Mouse (Mus musculus) kidney, postnatal 0 days (tissue): Measurements from ENCODE around the gene Top2b. TPM values are rescaled to one million over a fixed set of nuclear protein-coding genes. Genes with fewer than 3 reads are reported as not detected.
A peak's percentile ranks its signal among the peaks of the same experiment; 100 is the strongest.

Source experiments
- ATAC-seq: fragments of 200-750 bp; cut with Nextera tagmentation; replicated peaks from 2 replicates; pipeline ENCODE4 v1.8.0; 2017; ENCODE audit warnings: low read depth, moderate number of reproducible peaks, moderate TSS enrichment, moderate library complexity; ENCODE audit not compliant: low FRiP score
- DNase-seq: peaks from one replicate; pipeline ENCODE4 v3.0.0-alpha.2; 2016; ENCODE audit warnings: low spot score
- H3K27ac ChIP-seq: fragments of 300-500 bp; sonication (generic); 2 replicates; pipeline ENCODE4 v1.5.1; 2014; ENCODE audit warnings: mild to moderate bottlenecking
- H3K27me3 ChIP-seq: fragments of 300-500 bp; sonication (generic); 2 replicates; pipeline ENCODE4 v1.6.1; 2014; ENCODE audit warnings: low read length, mixed read lengths; ENCODE audit not compliant: insufficient read depth
- H3K36me3 ChIP-seq: fragments of 300-500 bp; sonication (generic); 2 replicates; pipeline ENCODE4 v1.6.1; 2014; ENCODE audit warnings: low read length, mixed read lengths; ENCODE audit not compliant: insufficient read depth
- H3K4me1 ChIP-seq: fragments of 300-500 bp; sonication (generic); replicated peaks from 2 replicates; pipeline ENCODE4 v1.6.1; 2014; ENCODE audit warnings: antibody characterized with exemption, low read length, mixed read lengths; ENCODE audit not compliant: insufficient read depth
- H3K4me2 ChIP-seq: fragments of 300-500 bp; sonication (generic); 2 replicates; pipeline ENCODE4 v1.6.1; 2014; ENCODE audit warnings: mild to moderate bottlenecking, low read length, moderate library complexity, mixed read lengths
- H3K4me3 ChIP-seq: fragments of 300-500 bp; sonication (generic); replicated peaks from 2 replicates; pipeline ENCODE4 v1.5.1; 2014; ENCODE audit warnings: low read depth, low read length
- H3K9ac ChIP-seq: fragments of 300-500 bp; sonication (generic); 2 replicates; pipeline ENCODE4 v1.6.1; 2014; ENCODE audit warnings: low read depth, low read length
- H3K9me3 ChIP-seq: fragments of 300-500 bp; sonication (generic); replicated peaks from 2 replicates; pipeline ENCODE4 v1.6.1; 2016; ENCODE audit warnings: low read length, inconsistent platforms, mixed read lengths
- CTCF ChIP-seq: IDR thresholded peaks from 2 replicates; pipeline ENCODE4 v1.5.1; 2016; ENCODE audit warnings: antibody characterized with exemption, low read depth, mild to moderate bottlenecking, moderate library complexity
- WGBS: fragments of 180-500 bp; shearing (Covaris S2); extraction: QIAGEN DNeasy Blood & Tissue Kit; methylation state at CpG from one replicate; pipeline ENCODE4 v1.1.7; 2014; 5-methylcytosine and 5-hydroxymethylcytosine counted together
- polyA plus RNA-seq: library from polyadenylated mRNA; unstranded; fragments of >200 nt; fragmentation: Nextera tagmentation; extraction: Ambion mirVana; gene quantifications from 2 replicates; pipeline ENCODE4 v1.2.1, GENCODE M21; 2015

Gene Top2b
- polyA plus RNA-seq, 1 experiment from 2014 or later: 42.3 TPM

- no peaks in the 10 kb centered on the region for H3K27me3 ChIP-seq
- no peaks in the 10 kb centered on the region for H3K9me3 ChIP-seq
- no peaks in the 10 kb centered on the region for H3K4me1 ChIP-seq
- DNase-seq: no peak
- peak; percentile 89 for ATAC-seq
- no peak for TF ChIP-seq CTCF
- H3K9ac ChIP-seq: no peak overlapping the region
- no peak overlapping the region for H3K4me3 ChIP-seq
- H3K36me3 ChIP-seq: no peaks in the 10 kb centered on the region
- WGBS: 36% methylated on average over 4 of the region's 4 CpGs
- no peak overlapping the region for H3K27ac ChIP-seq
- no peak overlapping the region for H3K4me2 ChIP-seq
These were observed 83.4 kb downstream of the Top2b start for GRCm38 (mm10) chr14:16448269-16448987.

- Histone ChIP-seq H3K4me2 (no peak overlapping the region), H3K27ac (no peak overlapping the region), H3K9ac (no peak overlapping the region), H3K4me3 (no peak overlapping the region), H3K9me3 (no peaks in the 10 kb centered on the region), H3K4me1 (no peaks in the 10 kb centered on the region), H3K27me3 (no peaks in the 10 kb centered on the region), H3K36me3 (no peaks in the 10 kb centered on the region)
- WGBS: 92% methylated on average over 1 of the region's 1 CpGs
- ATAC-seq (no peak), DNase-seq (no peak)
- no peak for TF ChIP-seq CTCF
These were observed 113.8 kb downstream of the Top2b start for GRCm38 (mm10) chr14:16478606-16479323.

GRCm38 (mm10) chr14:16479521-16479920, 114.5 kb downstream of the Top2b start:
- Histone ChIP-seq H3K27me3 (no peaks in the 10 kb centered on the region), H3K4me1 (0 out of 2 replicates have a peak, but pooled peaks cover 4% of the 10 kb centered on the region), H3K9me3 (no peaks in the 10 kb centered on the region), H3K36me3 (no peaks in the 10 kb centered on the region), H3K4me2 (no peak overlapping the region), H3K9ac (no peak overlapping the region), H3K4me3 (no peak overlapping the region), H3K27ac (no peak overlapping the region)
- TF ChIP-seq CTCF: no peak
- ATAC-seq (no peak), DNase-seq (no peak)
- 88% methylated on average over 2 of the region's 2 CpGs for WGBS

GRCm38 (mm10) chr14:16480621-16481020, 115.6 kb downstream of the Top2b start:
- Histone ChIP-seq H3K27me3 (no peaks in the 10 kb centered on the region), H3K4me2 (no peak overlapping the region), H3K4me1 (0 out of 2 replicates have a peak, but pooled peaks cover 4% of the 10 kb centered on the region), H3K9me3 (no peaks in the 10 kb centered on the region), H3K9ac (no peak overlapping the region), H3K27ac (no peak overlapping the region), H3K36me3 (no peaks in the 10 kb centered on the region), H3K4me3 (no peak overlapping the region)
- WGBS: 46% methylated on average over 6 of the region's 6 CpGs
- ATAC-seq (no peak), DNase-seq (no peak)
- no peak for TF ChIP-seq CTCF

GRCm38 (mm10) chr14:16483656-16484380, 118.8 kb downstream of the Top2b start:
- H3K27ac ChIP-seq: peak overlapping the region; percentile 27; the same call in 1 of the 2 replicates
- no peak overlapping the region for H3K4me2 ChIP-seq
- no peak overlapping the region for H3K4me3 ChIP-seq
- H3K27me3 ChIP-seq: no peaks in the 10 kb centered on the region
- DNase-seq: peak; percentile 34
- no peak overlapping the region for H3K9ac ChIP-seq
- TF ChIP-seq CTCF: no peak
- ATAC-seq: peak; percentile 81; the same call in 1 of the 2 replicates
- no peaks in the 10 kb centered on the region for H3K36me3 ChIP-seq
- H3K9me3 ChIP-seq: no peaks in the 10 kb centered on the region
- H3K4me1 ChIP-seq: 0 out of 2 replicates have a peak, but pooled peaks cover 4% of the 10 kb centered on the region
- WGBS: 51% methylated on average over 8 of the region's 8 CpGs

Other genes starting within 250 kb of the Top2b start
- gene Ngly1, start 115.9 kb upstream of the Top2b start, polyA plus RNA-seq: 44.4 and 46.1 TPM in 2 replicates
- 2.3 and 2.7 TPM in 2 replicates for gene Oxsm, start 115.4 kb upstream of the Top2b start, polyA plus RNA-seq